Mouse (Mus musculus): ENCODE data around the gene Nacc2. TPM values are rescaled to one million over a fixed set of nuclear protein-coding genes. Genes with fewer than 3 reads are reported as not detected.

Nacc2 gene
- polyA plus RNA-seq, 1 experiment from 2014 or later = 13.3 TPM

- Histone ChIP-seq H3K9ac (replicated peaks; ENCODE audit: low read depth, low read length) (peak overlapping the region; percentile 81), H3K36me3 (ENCODE audit: control insufficient read depth, insufficient read depth) (no peaks in the 10 kb centered on the region), H3K4me2 (ENCODE audit: low read length) (peak overlapping the region; percentile 95), H3K27me3 (replicated peaks; ENCODE audit: control insufficient read depth, insufficient read depth, low read length) (no peaks in the 10 kb centered on the region), H3K4me3 (replicated peaks; ENCODE audit: low read length) (peak overlapping the region; percentile 66), H3K27ac (ENCODE audit: low read length) (peak overlapping the region; percentile 85), H3K9me3 (ENCODE audit: control insufficient read depth, low read length) (no peaks in the 10 kb centered on the region), H3K4me1 (replicated peaks; ENCODE audit: control insufficient read depth, insufficient read depth, low read length) (peaks cover 28% of the 10 kb centered on the region)
- 2% methylated on average over 38 of the region's 39 CpGs for WGBS
- ATAC-seq = peak; percentile 43
Measured at GRCm38 (mm10) chr2:26090876-26091770, 31.9 kb downstream of the Nacc2 start.

- Histone ChIP-seq H3K4me2 (ENCODE audit: low read length) (no peak overlapping the region), H3K27ac (ENCODE audit: low read length) (no peak overlapping the region), H3K27me3 (replicated peaks; ENCODE audit: control insufficient read depth, insufficient read depth, low read length) (no peaks in the 10 kb centered on the region), H3K36me3 (ENCODE audit: control insufficient read depth, insufficient read depth) (no peaks in the 10 kb centered on the region; the same call in 1 of the 2 replicates), H3K4me1 (replicated peaks; ENCODE audit: control insufficient read depth, insufficient read depth, low read length) (peaks cover 28% of the 10 kb centered on the region), H3K9me3 (ENCODE audit: control insufficient read depth, low read length) (no peaks in the 10 kb centered on the region), H3K9ac (replicated peaks; ENCODE audit: low read depth, low read length) (no peak overlapping the region), H3K4me3 (replicated peaks; ENCODE audit: low read length) (no peak overlapping the region)
- ATAC-seq = no peak
- 73% methylated on average over 2 of the region's 2 CpGs for WGBS
Measured at GRCm38 (mm10) chr2:26089005-26089404, 34.0 kb downstream of the Nacc2 start.

- WGBS = 84% methylated on average over 4 of the region's 4 CpGs
- Histone ChIP-seq H3K27ac (ENCODE audit: low read length) (no peak overlapping the region), H3K4me1 (replicated peaks; ENCODE audit: control insufficient read depth, insufficient read depth, low read length) (peaks cover 15% of the 10 kb centered on the region), H3K4me2 (ENCODE audit: low read length) (no peak overlapping the region), H3K9me3 (ENCODE audit: control insufficient read depth, low read length) (no peaks in the 10 kb centered on the region), H3K4me3 (replicated peaks; ENCODE audit: low read length) (no peak overlapping the region), H3K36me3 (ENCODE audit: control insufficient read depth, insufficient read depth) (no peaks in the 10 kb centered on the region; the same call in 1 of the 2 replicates), H3K27me3 (replicated peaks; ENCODE audit: control insufficient read depth, insufficient read depth, low read length) (no peaks in the 10 kb centered on the region), H3K9ac (replicated peaks; ENCODE audit: low read depth, low read length) (no peak overlapping the region)
- no peak for ATAC-seq
Measured at GRCm38 (mm10) chr2:26086926-26087600, 36.0 kb downstream of the Nacc2 start.

- H3K9me3 ChIP-seq (ENCODE audit: control insufficient read depth, low read length) = no peaks in the 10 kb centered on the region
- no peaks in the 10 kb centered on the region for H3K27me3 ChIP-seq (replicated peaks; ENCODE audit: control insufficient read depth, insufficient read depth, low read length)
- H3K9ac ChIP-seq (replicated peaks; ENCODE audit: low read depth, low read length) = no peak overlapping the region
- WGBS = 83% methylated on average over 4 of the region's 4 CpGs
- no peak overlapping the region for H3K4me2 ChIP-seq (ENCODE audit: low read length)
- H3K4me1 ChIP-seq (replicated peaks; ENCODE audit: control insufficient read depth, insufficient read depth, low read length) = peaks cover 12% of the 10 kb centered on the region
- ATAC-seq = no peak
- no peaks in the 10 kb centered on the region; the same call in 1 of the 2 replicates for H3K36me3 ChIP-seq (ENCODE audit: control insufficient read depth, insufficient read depth)
- no peak overlapping the region for H3K4me3 ChIP-seq (replicated peaks; ENCODE audit: low read length)
- H3K27ac ChIP-seq (ENCODE audit: low read length) = no peak overlapping the region
Measured at GRCm38 (mm10) chr2:26086505-26086904, 36.5 kb downstream of the Nacc2 start.

GRCm38 (mm10) chr2:26082883-26083282 lies 40.1 kb downstream of the Nacc2 start:
- Histone ChIP-seq H3K9ac (replicated peaks; ENCODE audit: low read depth, low read length) (no peak overlapping the region), H3K27me3 (replicated peaks; ENCODE audit: control insufficient read depth, insufficient read depth, low read length) (no peaks in the 10 kb centered on the region), H3K36me3 (ENCODE audit: control insufficient read depth, insufficient read depth) (no peaks in the 10 kb centered on the region; the same call in 1 of the 2 replicates), H3K4me3 (replicated peaks; ENCODE audit: low read length) (no peak overlapping the region), H3K9me3 (ENCODE audit: control insufficient read depth, low read length) (no peaks in the 10 kb centered on the region), H3K4me1 (replicated peaks; ENCODE audit: control insufficient read depth, insufficient read depth, low read length) (no peaks in the 10 kb centered on the region), H3K4me2 (ENCODE audit: low read length) (no peak overlapping the region), H3K27ac (ENCODE audit: low read length) (no peak overlapping the region)
- 87% methylated on average over 4 of the region's 4 CpGs for WGBS
- no peak for ATAC-seq

GRCm38 (mm10) chr2:26080830-26081229 lies 42.2 kb downstream of the Nacc2 start:
- ATAC-seq = no peak
- H3K27me3 ChIP-seq (replicated peaks; ENCODE audit: control insufficient read depth, insufficient read depth, low read length) = no peaks in the 10 kb centered on the region
- WGBS = 83% methylated on average over 3 of the region's 3 CpGs
- no peak overlapping the region for H3K4me3 ChIP-seq (replicated peaks; ENCODE audit: low read length)
- no peaks in the 10 kb centered on the region; the same call in 1 of the 2 replicates for H3K36me3 ChIP-seq (ENCODE audit: control insufficient read depth, insufficient read depth)
- H3K9ac ChIP-seq (replicated peaks; ENCODE audit: low read depth, low read length) = no peak overlapping the region
- no peaks in the 10 kb centered on the region for H3K9me3 ChIP-seq (ENCODE audit: control insufficient read depth, low read length)
- H3K4me2 ChIP-seq (ENCODE audit: low read length) = no peak overlapping the region
- H3K4me1 ChIP-seq (replicated peaks; ENCODE audit: control insufficient read depth, insufficient read depth, low read length) = no peaks in the 10 kb centered on the region
- H3K27ac ChIP-seq (ENCODE audit: low read length) = no peak overlapping the region

- H3K9ac ChIP-seq (replicated peaks; ENCODE audit: low read depth, low read length) = no peak overlapping the region
- H3K27ac ChIP-seq (ENCODE audit: low read length) = no peak overlapping the region
- H3K4me1 ChIP-seq (replicated peaks; ENCODE audit: control insufficient read depth, insufficient read depth, low read length) = no peaks in the 10 kb centered on the region
- H3K4me3 ChIP-seq (replicated peaks; ENCODE audit: low read length) = no peak overlapping the region
- WGBS = 85% methylated on average over 4 of the region's 4 CpGs
- no peak for ATAC-seq
- H3K27me3 ChIP-seq (replicated peaks; ENCODE audit: control insufficient read depth, insufficient read depth, low read length) = no peaks in the 10 kb centered on the region
- H3K9me3 ChIP-seq (ENCODE audit: control insufficient read depth, low read length) = no peaks in the 10 kb centered on the region
- H3K36me3 ChIP-seq (ENCODE audit: control insufficient read depth, insufficient read depth) = no peaks in the 10 kb centered on the region
- H3K4me2 ChIP-seq (ENCODE audit: low read length) = no peak overlapping the region
Measured at GRCm38 (mm10) chr2:26079409-26079808, 43.6 kb downstream of the Nacc2 start.

GRCm38 (mm10) chr2:26077068-26077467 lies 46.0 kb downstream of the Nacc2 start:
- no peak overlapping the region for H3K9ac ChIP-seq (replicated peaks; ENCODE audit: low read depth, low read length)
- H3K27ac ChIP-seq (ENCODE audit: low read length) = no peak overlapping the region
- H3K36me3 ChIP-seq (ENCODE audit: control insufficient read depth, insufficient read depth) = no peaks in the 10 kb centered on the region
- no peak overlapping the region for H3K4me2 ChIP-seq (ENCODE audit: low read length)
- H3K4me3 ChIP-seq (replicated peaks; ENCODE audit: low read length) = no peak overlapping the region
- H3K9me3 ChIP-seq (ENCODE audit: control insufficient read depth, low read length) = no peaks in the 10 kb centered on the region
- ATAC-seq = no peak
- WGBS = 80% methylated on average over 4 of the region's 4 CpGs
- H3K27me3 ChIP-seq (replicated peaks; ENCODE audit: control insufficient read depth, insufficient read depth, low read length) = no peaks in the 10 kb centered on the region
- no peaks in the 10 kb centered on the region for H3K4me1 ChIP-seq (replicated peaks; ENCODE audit: control insufficient read depth, insufficient read depth, low read length)

- H3K4me1 ChIP-seq (replicated peaks; ENCODE audit: control insufficient read depth, insufficient read depth, low read length) = no peaks in the 10 kb centered on the region
- H3K9ac ChIP-seq (replicated peaks; ENCODE audit: low read depth, low read length) = no peak overlapping the region
- no peak overlapping the region for H3K4me3 ChIP-seq (replicated peaks; ENCODE audit: low read length)
- no peaks in the 10 kb centered on the region for H3K27me3 ChIP-seq (replicated peaks; ENCODE audit: control insufficient read depth, insufficient read depth, low read length)
- H3K36me3 ChIP-seq (ENCODE audit: control insufficient read depth, insufficient read depth) = no peaks in the 10 kb centered on the region
- ATAC-seq = no peak
- H3K9me3 ChIP-seq (ENCODE audit: control insufficient read depth, low read length) = no peaks in the 10 kb centered on the region
- no peak overlapping the region for H3K4me2 ChIP-seq (ENCODE audit: low read length)
- H3K27ac ChIP-seq (ENCODE audit: low read length) = no peak overlapping the region
- WGBS = 71% methylated on average over 2 of the region's 2 CpGs
Measured at GRCm38 (mm10) chr2:26076121-26076520, 46.9 kb downstream of the Nacc2 start.

All from forebrain, embryonic 16.5 days (tissue).